Mouse (Mus musculus) thymus, postnatal 36 days (tissue): ENCODE measurements around the gene Prkag3.

Experiments used
- DNase-seq, 2 experiments: peaks; one replicate each; pipeline ENCODE4 v3.0.0; 2022; ENCODE audit warnings: mixed read lengths in 2 of 2

The Prkag3 gene

DNA sequence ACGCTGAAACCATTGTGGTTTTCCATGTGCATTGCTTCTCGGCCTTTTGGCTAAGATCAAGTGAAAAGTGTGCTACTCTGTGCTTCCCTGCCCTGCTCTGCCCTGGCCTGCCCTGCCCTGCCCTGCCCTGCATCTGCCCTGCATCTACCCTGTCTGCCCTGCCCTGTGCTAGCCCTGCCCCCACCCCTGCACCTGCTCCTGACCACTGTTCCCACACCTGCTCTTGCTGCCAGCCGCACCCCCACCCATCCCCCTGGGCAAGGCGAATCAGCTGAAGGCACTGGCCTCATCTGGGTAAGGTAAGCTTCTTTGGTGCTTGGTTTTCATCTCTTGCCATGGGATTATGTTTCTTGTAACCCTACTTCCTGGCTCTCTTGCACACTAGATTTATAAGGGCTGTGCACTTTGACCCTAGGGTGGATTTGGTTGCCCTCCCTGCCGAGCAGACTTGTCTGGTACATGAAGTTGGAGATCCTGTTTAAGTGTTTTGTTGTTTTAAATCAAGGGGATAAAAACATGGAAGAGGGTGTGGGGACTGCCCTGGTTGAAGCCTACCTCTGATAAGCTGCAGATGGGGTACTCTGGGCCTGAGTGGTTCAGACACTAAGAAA, 5.3 kb upstream of the Prkag3 start:
- DNase-seq: peak; percentile 26 to 56

DNA sequence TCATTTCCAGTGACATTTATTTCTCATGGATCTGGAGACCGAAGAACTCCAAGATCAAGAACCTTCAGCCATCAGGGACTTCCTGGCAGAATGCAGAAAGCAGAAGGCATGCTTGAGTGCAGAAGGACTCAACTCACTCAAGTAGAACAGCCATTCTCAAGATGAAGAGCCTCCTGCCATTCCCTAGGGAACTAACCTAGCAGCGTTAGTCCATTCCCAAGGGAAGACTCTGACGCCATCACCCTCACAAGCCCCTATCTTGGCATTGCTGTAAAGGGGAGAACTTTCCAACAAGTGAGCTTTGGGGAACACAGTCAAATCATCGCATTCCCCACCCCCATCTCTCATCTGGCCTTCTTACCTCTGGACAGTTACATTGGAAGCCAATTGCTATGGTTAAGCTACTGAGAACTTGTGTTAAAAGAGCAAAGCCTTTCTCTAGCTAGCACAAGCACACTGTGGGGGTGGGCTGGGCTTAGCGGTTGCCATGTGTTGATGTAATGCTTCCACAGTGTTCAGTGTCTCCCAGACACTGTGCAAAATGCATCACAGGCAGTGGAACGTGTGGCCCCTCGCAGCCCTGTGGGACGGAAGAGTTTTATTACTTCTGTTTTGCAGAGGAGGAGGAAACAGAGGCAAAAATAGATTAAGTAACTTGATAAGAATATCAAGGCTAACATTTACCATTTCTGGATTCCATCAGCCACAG, 4.4 kb upstream of the Prkag3 start:
- no peak for DNase-seq

- no peak for DNase-seq
Measured at GRCm38 (mm10) chr1:74752833-74753232, 3.8 kb upstream of the Prkag3 start.

- DNase-seq: no peak
Measured at GRCm38 (mm10) chr1:74752150-74752549, 3.1 kb upstream of the Prkag3 start.

- DNase-seq: no peak
Measured at GRCm38 (mm10) chr1:74750683-74751082, 1.7 kb upstream of the Prkag3 start.

DNA sequence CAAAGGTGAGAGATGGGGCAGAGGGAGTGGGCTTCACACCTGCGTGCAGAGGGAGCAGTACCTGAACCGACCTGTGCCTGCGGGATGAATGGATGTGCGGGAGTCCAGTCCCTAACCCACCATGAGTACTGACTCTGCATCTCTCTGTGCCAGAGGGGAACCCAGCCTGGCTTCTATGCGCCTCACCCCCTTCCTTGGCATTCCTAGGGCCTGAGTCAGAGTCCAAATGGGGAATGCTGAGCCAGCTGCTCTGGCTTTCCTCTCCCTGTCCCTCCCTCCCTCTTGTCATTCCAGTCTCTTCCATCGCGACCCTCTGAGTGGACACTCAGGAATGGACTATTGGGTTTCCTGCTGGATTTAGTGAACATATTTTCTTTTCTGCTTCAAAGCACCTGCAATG, 280 bp upstream of the Prkag3 start:
- DNase-seq: no peak

- no peak for DNase-seq
Measured at GRCm38 (mm10) chr1:74747335-74747734, 1.7 kb downstream of the Prkag3 start.

- DNase-seq: no peak
Measured at GRCm38 (mm10) chr1:74740846-74741245, 8.2 kb downstream of the Prkag3 start.

DNA sequence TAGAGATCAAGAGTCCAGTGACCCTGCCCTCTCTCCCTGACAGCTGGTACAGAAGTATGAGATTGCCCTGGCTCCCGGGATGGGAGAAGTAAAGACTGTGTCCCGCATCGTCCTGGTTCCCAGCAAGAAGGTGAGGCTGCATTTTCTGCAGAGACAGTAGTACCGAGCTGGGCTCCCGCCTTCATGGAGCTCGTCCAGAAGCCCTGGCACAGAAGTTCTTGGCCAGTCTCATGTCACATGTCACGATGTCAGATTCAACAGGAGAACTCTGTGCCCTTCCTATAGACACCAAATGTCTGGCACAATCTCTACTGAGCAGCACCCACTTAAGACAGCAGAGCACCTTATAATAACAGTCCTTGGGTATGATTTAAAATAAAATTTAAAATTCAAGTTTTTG, 11.5 kb downstream of the Prkag3 start:
- DNase-seq: no peak

DNA sequence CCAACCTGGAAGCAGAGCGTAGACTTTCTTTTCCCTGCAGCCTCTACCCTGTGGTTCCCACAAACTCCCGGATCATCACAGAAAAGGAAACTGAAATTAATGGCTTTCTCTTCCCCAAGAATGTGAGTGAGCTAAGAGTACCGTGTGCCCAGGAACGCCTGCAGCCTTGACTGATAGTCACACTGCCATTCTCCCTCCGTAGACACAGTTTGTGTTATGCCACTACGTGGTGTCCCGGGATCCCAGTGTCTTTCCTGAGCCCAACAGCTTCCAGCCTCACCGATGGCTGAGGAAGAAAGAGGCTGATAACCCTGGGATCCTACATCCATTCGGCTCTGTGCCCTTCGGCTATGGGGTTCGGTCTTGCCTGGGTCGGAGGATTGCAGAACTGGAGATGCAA, 12.0 kb downstream of the Prkag3 start:
- DNase-seq: no peak

DNA sequence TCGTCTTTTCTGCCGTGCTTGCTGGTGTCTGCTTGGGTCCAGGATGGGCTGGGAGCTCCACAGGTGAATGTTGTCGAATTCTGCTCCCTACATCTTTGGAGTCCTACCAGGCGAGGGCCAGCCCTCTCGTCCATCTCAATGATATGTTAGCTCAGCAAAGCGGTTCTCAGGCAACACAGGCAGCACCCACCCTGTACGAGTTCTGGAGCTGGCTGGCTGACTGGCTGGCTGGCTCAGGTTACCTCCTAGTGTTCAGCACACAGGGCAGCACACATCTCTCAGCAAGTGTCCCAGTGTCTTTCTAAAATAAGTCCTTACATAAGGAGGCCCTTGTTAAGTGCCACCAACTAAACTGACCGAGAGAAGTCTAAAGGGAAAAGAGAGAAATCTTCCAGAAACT, 20.6 kb downstream of the Prkag3 start:
- DNase-seq: no peak

DNA sequence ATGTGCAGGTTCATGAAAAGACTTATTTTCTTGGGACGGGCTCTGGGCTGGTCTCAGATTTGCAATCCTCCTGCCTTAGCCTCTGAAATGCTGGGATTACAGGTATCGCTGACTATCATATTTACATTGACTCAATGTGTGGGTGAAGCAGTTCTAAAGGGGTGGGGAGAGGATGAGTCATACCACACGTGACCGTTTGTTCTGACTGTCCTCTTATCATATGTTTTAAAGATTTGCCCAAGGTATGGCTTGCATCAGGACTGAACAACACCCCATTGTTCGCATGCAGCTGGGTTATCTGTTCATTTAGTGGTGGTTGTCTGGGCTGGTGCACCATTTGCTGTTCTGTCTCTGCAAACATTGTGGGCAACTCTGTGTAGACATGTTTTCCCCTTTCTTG, 22.3 kb downstream of the Prkag3 start:
- DNase-seq: no peak

DNA sequence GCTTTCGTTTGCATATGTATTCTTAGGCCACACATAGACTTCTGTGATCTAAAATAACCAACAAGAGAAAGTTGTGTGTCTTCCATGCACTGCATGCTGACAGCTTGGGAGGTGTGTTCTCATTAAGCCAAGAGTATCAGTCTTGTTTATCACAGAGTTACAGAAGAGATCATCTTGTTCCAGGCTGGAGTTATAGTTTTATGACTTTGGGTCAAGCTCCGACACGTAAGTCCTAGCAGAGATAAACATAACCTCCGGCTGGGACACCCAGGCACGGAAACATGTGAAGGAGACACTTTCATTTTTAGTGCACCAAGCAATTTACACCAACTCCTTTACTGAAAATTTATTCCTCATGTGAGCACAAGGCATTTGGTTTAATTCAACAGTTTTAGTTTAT, 22.9 kb downstream of the Prkag3 start:
- DNase-seq: no peak

GRCm38 (mm10) chr1:74723748-74724147, 25.3 kb downstream of the Prkag3 start:
- DNase-seq: peak; percentile 17 to 19

- no peak for DNase-seq
Measured at GRCm38 (mm10) chr1:74721657-74722056, 27.4 kb downstream of the Prkag3 start.

GRCm38 (mm10) chr1:74719281-74719680, 29.7 kb downstream of the Prkag3 start:
- DNase-seq: no peak

DNA sequence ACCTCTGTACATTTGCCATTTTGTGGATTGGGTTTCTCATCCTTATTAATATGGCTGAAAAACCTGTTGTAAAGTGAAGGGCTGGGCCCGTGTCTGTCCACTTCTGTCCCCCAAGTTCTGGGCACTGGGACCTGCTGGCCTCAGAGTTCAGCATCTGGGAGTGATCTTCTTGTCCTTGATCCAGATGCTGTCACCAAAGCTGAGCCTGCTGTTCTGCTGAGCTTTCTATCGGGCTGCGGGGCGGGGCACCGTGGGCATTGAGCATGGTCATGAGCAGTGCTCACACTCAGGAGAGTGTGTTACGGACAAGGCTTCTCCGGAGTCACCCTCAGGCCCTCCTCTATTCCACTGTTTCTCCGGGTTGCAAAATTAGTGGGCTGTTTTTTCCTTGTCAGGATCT, 30.9 kb downstream of the Prkag3 start:
- no peak for DNase-seq

GRCm38 (mm10) chr1:74715886-74716285, 33.1 kb downstream of the Prkag3 start:
- no peak for DNase-seq

- no peak for DNase-seq
Measured at GRCm38 (mm10) chr1:74715468-74715867, 33.6 kb downstream of the Prkag3 start.

- DNase-seq: no peak
Measured at GRCm38 (mm10) chr1:74714967-74715366, 34.1 kb downstream of the Prkag3 start.

GRCm38 (mm10) chr1:74713859-74714730, 34.9 kb downstream of the Prkag3 start:
- DNase-seq: no peak

DNA sequence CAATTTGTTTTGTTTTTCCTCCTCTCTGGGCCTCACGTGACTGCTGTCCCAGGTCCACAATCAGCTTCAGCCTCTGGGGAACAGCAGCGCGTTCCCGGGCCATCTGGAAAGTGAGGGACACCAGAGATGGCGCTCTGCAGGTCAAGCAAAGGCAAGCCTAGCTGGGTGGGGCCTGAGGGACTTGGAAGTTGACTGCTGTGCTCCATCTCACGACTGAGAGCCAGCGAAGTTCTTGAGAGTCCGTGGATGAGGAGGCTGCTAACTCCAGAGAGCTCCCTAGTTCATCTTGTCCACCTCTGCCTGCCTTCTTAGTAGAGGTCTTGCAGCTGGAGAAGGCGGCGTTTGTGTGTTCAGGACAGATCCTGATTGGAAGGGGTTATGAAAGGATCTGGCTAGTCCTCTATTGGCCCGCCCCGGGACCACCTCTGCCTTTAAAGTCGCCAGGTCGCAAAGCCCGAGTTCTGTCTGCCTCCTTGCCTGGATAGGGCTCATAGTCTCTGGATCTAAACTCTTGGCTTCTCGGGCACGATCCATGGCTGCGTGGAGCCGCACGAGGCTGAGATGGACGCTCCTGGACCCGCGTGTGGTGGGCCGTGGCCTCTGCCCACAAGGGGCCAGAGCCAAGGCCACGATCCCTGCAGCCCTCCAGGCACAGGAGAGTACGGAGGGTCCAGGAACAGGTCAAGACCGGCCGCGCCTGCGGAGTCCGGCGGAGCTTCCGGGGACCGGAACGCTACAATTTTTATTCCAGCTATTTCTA, 35.7 kb downstream of the Prkag3 start, which contains the start of gene Cyp27a1:
TSS of gene Cyp27a1 (plus strand) at position 476 of the 760 bp plus-strand sequence.
- peak in 1 of 2 experiments; percentile 9 for DNase-seq
